Mouse (Mus musculus) neural tube, embryonic 15.5 days (tissue): ENCODE measurements at regions not wholly inside any gene's neighbourhood (a gene's known extent, or its start where the extent isn't known, plus 50 kb on each side); places are given as distances from the start of the nearest gene placed in this dataset.

ENCODE experiments used
- ATAC-seq: fragments of 200-750 bp; cut with Nextera tagmentation; 2 replicates; pipeline ENCODE4 v1.8.0; 2017; ENCODE audit warnings: mild to moderate bottlenecking, moderate TSS enrichment, moderate library complexity; ENCODE audit not compliant: low FRiP score
- H3K27ac ChIP-seq: fragments of 300-500 bp; sonication (generic); replicated peaks from 2 replicates; pipeline ENCODE4 v1.5.1; 2015; ENCODE audit warnings: mild to moderate bottlenecking, inconsistent platforms
- H3K27me3 ChIP-seq: fragments of 300-500 bp; sonication (generic); replicated peaks from 2 replicates; pipeline ENCODE4 v1.6.1; 2015; ENCODE audit warnings: inconsistent platforms
- H3K36me3 ChIP-seq: fragments of 300-500 bp; sonication (generic); 2 replicates; pipeline ENCODE4 v1.6.1; 2015; ENCODE audit warnings: inconsistent platforms
- H3K4me1 ChIP-seq: fragments of 300-500 bp; sonication (generic); 2 replicates; pipeline ENCODE4 v1.6.1; 2015; ENCODE audit warnings: inconsistent platforms
- H3K4me2 ChIP-seq: fragments of 300-500 bp; sonication (generic); 2 replicates; pipeline ENCODE4 v1.6.1; 2015; ENCODE audit warnings: inconsistent platforms, mild to moderate bottlenecking, moderate library complexity
- H3K4me3 ChIP-seq: fragments of 300-500 bp; sonication (generic); replicated peaks from 2 replicates; pipeline ENCODE4 v1.5.1; 2015; ENCODE audit warnings: mild to moderate bottlenecking, inconsistent platforms
- H3K9ac ChIP-seq: fragments of 300-500 bp; sonication (generic); replicated peaks from 2 replicates; pipeline ENCODE4 v1.6.1; 2015; ENCODE audit warnings: mild to moderate bottlenecking, inconsistent platforms
- H3K9me3 ChIP-seq: fragments of 300-500 bp; sonication (generic); replicated peaks from 2 replicates; pipeline ENCODE4 v1.6.1; 2016; ENCODE audit warnings: inconsistent platforms
- WGBS: fragments of 180-500 bp; shearing (Covaris S2); methylation state at CpG from one replicate; pipeline ENCODE4 v1.1.7; 2015; ENCODE audit warnings: mixed read lengths; 5-methylcytosine and 5-hydroxymethylcytosine counted together

DNA sequence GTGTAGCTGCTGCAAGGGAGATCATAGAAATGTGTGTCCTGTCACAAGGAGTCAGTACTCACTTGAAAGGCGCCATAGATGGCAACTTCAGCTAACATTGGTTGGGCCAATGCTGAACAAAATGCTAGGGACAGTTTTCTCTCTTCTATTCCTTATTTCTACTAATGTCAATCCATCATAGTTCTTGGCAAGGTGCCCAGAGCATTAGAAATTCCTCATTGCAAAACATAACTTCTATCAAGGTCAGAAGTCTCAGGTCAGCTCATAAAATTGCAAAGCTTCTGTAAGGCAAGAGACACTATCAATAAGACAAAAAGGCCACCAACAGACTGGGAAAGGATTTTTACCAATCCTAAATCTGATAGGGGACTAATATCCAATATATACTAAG lies 106.3 kb downstream of the D1Ertd622e start:
- Histone ChIP-seq H3K4me3 (no peak overlapping the region), H3K36me3 (no peaks in the 10 kb centered on the region), H3K9me3 (no peaks in the 10 kb centered on the region), H3K4me2 (no peak overlapping the region), H3K9ac (no peak overlapping the region), H3K27ac (no peak overlapping the region), H3K27me3 (no peaks in the 10 kb centered on the region), H3K4me1 (no peaks in the 10 kb centered on the region)
- WGBS, result 97% methylated on average over 1 of the region's 1 CpGs
- ATAC-seq, result no peak

DNA sequence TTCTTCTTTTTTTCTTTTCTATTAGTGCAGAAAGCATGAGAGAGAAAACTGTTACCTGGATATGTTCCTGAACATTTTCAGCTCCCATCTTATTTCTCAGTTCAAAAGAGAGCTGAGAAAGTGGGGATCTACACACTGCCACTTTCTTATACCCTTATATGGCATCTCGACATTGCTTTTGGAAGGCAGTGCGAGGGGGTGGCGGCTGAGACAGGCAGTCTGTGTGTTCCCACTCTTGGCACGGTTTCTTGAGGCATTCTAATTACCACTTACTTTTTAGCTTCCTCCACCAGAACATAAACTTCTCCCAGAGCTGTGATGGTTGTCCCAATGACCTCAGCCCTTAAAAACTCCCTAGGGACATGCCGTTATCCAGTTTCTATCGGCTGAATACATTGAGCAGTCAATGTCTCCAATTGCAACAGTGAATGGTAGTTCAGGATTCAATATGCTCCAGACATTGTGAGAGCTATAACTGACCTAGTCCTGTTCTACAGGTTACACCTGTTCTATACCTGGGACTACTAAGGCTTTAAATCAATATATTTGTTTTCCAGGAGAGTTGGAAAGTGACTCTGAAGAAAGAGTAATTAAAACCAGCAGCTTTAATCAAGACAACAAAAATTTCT lies 106.8 kb downstream of the D1Ertd622e start:
- Histone ChIP-seq H3K27ac (peak overlapping the region; percentile 67), H3K4me1 (no peaks in the 10 kb centered on the region), H3K4me2 (no peak overlapping the region), H3K9ac (no peak overlapping the region), H3K9me3 (no peaks in the 10 kb centered on the region), H3K27me3 (no peaks in the 10 kb centered on the region), H3K36me3 (no peaks in the 10 kb centered on the region), H3K4me3 (no peak overlapping the region)
- ATAC-seq, result peak; percentile 31; the same call in 1 of the 2 replicates
- WGBS, result 60% methylated on average over 6 of the region's 6 CpGs

DNA sequence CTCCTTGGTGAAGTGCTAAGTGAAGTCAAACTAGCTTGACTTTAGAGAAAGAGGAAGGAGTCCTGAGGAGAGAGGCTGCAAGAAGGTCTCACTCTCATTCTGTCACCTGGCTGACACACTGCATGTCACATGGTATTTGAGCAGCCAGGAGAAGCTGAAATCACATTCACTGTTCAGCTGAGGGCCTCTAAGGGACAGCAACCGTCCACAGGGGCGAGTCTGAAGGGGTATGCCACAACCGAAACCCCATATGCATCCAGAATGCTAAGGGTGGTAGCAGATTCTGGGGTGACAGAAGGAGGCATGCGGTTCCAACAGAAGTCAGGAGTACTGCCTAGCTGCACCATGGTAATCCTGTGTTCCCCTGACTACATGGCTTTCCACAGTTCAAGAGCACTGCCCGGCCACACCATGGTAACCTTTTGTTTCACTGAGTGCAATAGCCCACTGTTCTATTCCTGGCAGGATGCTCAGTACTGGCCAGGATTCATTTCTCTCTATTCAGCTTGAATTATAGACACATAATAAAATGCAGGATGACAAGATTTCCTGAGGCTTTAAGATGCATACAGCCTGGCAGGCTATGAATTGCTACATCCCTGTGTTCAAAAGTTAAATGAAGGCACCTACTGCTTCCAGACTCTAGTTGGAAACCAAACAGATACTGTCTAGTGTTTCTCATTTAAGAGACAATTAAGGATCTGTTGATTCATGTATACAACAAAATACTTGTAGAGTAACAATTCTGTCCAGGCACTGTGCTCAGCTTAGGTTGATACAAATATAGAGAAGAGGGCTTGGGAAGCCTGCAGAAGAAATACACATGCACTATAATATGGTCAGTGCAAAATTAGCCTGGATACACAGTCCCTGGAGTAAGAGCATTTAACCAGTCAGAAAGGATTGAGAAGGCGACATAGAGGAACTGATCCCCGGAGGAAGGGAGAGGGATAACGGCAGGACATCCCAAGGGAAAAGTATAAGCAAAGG lies 108.1 kb downstream of the D1Ertd622e start:
- H3K27ac ChIP-seq, result peak overlapping the region; percentile 69
- ATAC-seq, result peak; percentile 95
- no peaks in the 10 kb centered on the region for H3K36me3 ChIP-seq
- WGBS, result 51% methylated on average over 8 of the region's 8 CpGs
- H3K9ac ChIP-seq, result no peak overlapping the region
- no peaks in the 10 kb centered on the region for H3K4me1 ChIP-seq
- no peak overlapping the region for H3K4me3 ChIP-seq
- H3K27me3 ChIP-seq, result no peaks in the 10 kb centered on the region
- no peaks in the 10 kb centered on the region for H3K9me3 ChIP-seq
- H3K4me2 ChIP-seq, result no peak overlapping the region

DNA sequence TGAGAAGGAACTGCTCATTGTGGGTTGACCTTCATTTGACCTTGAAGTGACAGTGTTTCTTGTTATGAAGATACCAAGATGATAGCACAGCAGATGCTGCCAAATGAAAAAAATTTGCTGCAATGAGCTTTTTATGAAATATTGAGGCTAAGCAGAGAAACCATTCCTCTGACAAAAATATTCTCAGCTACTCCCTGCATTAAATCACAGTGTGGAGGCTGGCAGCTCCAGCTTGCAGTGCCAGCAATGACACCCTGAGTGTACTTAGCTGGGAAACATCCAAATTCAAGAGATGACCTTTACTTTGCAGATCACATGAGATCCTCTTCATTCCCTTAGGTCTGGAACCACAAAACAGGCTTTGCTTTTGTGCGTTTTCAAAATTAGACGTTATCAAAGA lies 109.0 kb downstream of the D1Ertd622e start:
- no peak overlapping the region for H3K4me2 ChIP-seq
- no peaks in the 10 kb centered on the region for H3K36me3 ChIP-seq
- no peaks in the 10 kb centered on the region for H3K27me3 ChIP-seq
- 87% methylated on average over 2 of the region's 2 CpGs for WGBS
- no peaks in the 10 kb centered on the region for H3K9me3 ChIP-seq
- ATAC-seq, result no peak
- H3K27ac ChIP-seq, result peak overlapping the region; percentile 69
- no peak overlapping the region for H3K4me3 ChIP-seq
- no peak overlapping the region for H3K9ac ChIP-seq
- no peaks in the 10 kb centered on the region for H3K4me1 ChIP-seq

DNA sequence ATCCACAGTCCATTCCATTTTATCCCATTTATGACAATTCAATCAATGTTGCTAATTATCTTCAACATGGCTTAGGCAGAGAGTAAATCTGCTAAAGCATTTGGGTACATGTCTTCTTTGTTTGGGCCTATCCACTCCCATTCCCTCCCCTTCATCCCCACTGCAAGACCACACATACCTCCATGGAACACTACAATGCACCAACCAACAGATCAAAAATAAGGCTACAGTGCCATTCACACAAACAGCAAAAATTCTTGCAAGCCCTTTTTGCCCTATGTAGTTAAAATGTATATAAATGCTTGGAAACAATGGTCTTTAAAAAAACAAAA lies 120.7 kb downstream of the D1Ertd622e start:
- no peak overlapping the region for H3K27ac ChIP-seq
- H3K27me3 ChIP-seq, result no peaks in the 10 kb centered on the region
- H3K36me3 ChIP-seq, result no peaks in the 10 kb centered on the region
- no peak overlapping the region for H3K9ac ChIP-seq
- H3K4me3 ChIP-seq, result no peak overlapping the region
- ATAC-seq, result no peak
- H3K4me1 ChIP-seq, result peaks cover 10% of the 10 kb centered on the region; the same call in 1 of the 2 replicates
- no peak overlapping the region for H3K4me2 ChIP-seq
- no peaks in the 10 kb centered on the region for H3K9me3 ChIP-seq

DNA sequence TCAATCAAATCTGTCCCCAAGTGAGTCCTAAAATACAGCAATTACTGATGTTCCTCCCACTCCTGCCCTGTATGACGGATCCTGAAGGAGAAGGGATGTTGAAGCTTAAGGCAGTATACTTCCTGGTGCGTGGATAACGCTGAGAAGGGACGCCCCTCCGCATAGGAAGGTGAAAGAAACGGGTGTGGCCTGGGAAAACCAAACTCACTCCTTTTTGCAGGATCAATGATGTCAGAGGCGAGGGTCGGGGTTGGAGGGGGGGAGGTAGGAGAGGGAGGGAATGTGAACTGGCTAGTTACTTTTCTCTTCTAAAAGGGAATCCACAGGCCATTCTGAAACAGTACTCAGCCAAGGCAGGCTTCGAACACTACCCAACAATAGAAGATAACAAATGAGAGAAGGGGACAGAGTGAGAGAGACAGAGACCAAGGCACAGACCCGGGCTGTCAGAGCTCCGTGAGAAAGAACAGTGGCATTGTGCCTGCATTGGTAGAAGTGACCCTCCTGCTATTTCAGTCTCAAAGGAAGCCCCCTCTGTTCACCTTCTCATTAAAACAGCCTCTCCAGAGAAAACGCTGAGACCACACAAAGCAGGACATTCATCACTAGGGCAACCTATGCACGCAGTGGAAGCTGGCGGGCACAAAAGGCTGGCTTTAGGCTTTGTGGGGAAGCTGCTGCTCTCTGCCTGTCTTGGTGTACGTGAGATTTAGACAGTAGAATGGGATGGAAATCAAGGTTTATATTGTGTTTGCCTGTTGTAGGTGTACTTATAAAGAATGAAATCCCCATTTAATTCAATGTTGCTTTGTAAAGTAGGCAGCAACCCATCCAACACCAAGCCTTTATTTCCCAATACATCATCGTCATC lies 121.3 kb downstream of the D1Ertd622e start:
- peak; percentile 87 for ATAC-seq
- Histone ChIP-seq H3K27ac (no peak overlapping the region), H3K4me3 (no peak overlapping the region), H3K4me2 (peak overlapping the region; percentile 20; the same call in 1 of the 2 replicates), H3K27me3 (no peaks in the 10 kb centered on the region), H3K36me3 (no peaks in the 10 kb centered on the region), H3K9ac (no peak overlapping the region), H3K9me3 (no peaks in the 10 kb centered on the region), H3K4me1 (peaks cover 10% of the 10 kb centered on the region; the same call in 1 of the 2 replicates)
- WGBS, result 13% methylated on average over 16 of the region's 16 CpGs

DNA sequence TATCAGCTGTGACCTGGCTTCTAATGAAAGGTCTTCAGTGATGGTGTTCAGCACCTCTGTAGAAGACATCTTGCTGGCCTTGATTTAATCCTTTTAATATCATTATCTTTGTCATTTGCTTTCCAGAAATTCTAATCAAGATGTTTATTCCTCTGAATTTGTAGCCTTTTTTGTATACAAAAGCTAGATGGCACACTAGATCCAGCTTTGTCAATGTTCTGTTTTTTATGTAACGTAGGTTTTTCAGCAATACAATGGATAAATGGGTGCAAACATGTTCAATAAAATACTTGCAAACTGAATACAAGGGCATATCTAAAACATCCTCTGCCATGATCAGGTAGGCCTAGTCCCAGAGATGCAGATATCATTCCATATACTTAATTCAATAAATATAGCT lies 165.0 kb downstream of the D1Ertd622e start:
- 76% methylated on average over 1 of the region's 1 CpGs for WGBS
- ATAC-seq, result no peak
- Histone ChIP-seq H3K27me3 (no peaks in the 10 kb centered on the region), H3K4me3 (no peak overlapping the region), H3K9me3 (no peaks in the 10 kb centered on the region), H3K4me1 (no peaks in the 10 kb centered on the region), H3K4me2 (no peak overlapping the region), H3K27ac (no peak overlapping the region), H3K9ac (no peak overlapping the region), H3K36me3 (no peaks in the 10 kb centered on the region)

DNA sequence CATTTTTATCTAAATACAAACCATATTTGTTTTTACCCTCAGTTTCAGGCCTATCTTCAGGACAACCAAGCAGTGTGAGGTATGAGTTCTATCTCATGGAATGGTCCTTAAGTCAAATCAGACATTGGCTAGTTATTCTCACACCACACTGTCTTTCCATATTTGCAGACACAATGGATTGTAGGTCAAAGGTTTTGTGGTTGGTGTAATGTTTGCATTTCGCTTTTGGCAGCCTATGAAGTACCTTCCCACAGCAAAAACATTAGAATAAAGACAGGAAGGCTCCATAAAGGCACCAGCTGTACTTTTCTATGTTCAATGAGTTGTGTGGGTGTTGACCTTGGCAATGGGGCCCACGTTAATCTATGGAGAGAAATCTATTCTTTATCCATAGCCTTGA lies 182.0 kb downstream of the D1Ertd622e start:
- Histone ChIP-seq H3K4me1 (no peaks in the 10 kb centered on the region), H3K27ac (no peak overlapping the region), H3K27me3 (no peaks in the 10 kb centered on the region), H3K9me3 (no peaks in the 10 kb centered on the region), H3K4me2 (no peak overlapping the region), H3K36me3 (no peaks in the 10 kb centered on the region), H3K4me3 (no peak overlapping the region), H3K9ac (no peak overlapping the region)
- WGBS, result 58% methylated on average over 2 of the region's 2 CpGs
- no peak for ATAC-seq
